Mouse (Mus musculus): Measurements from ENCODE around the gene Tagap.

Tagap gene

GRCm38 (mm10) chr17:7925413-7926160, at the start of gene Tagap:
TSS of gene Tagap (plus strand) at chr17:7926000.
- DNase-seq: no peak

GRCm38 (mm10) chr17:7876541-7876940, 49.3 kb upstream of the Tagap start:
- DNase-seq: no peak

- DNase-seq: no peak
Observed at GRCm38 (mm10) chr17:7877191-7877764, 48.5 kb upstream of the Tagap start.

GRCm38 (mm10) chr17:7877878-7878277, 47.9 kb upstream of the Tagap start:
- no peak for DNase-seq

- no peak for DNase-seq
Observed at GRCm38 (mm10) chr17:7879529-7879928, 46.3 kb upstream of the Tagap start.

GRCm38 (mm10) chr17:7883126-7883525, 42.7 kb upstream of the Tagap start:
- DNase-seq: no peak

- no peak for DNase-seq
Observed at GRCm38 (mm10) chr17:7884606-7885005, 41.2 kb upstream of the Tagap start.

- no peak for DNase-seq
Observed at GRCm38 (mm10) chr17:7887071-7887815, 38.6 kb upstream of the Tagap start.

- no peak for DNase-seq
Observed at GRCm38 (mm10) chr17:7888291-7888690, 37.5 kb upstream of the Tagap start.

- no peak for DNase-seq
Observed at GRCm38 (mm10) chr17:7889026-7889425, 36.8 kb upstream of the Tagap start.

- DNase-seq: no peak
Observed at GRCm38 (mm10) chr17:7892676-7893075, 33.1 kb upstream of the Tagap start.

- no peak for DNase-seq
Observed at GRCm38 (mm10) chr17:7894094-7894493, 31.7 kb upstream of the Tagap start.

GRCm38 (mm10) chr17:7896047-7896635, 29.7 kb upstream of the Tagap start:
- DNase-seq: no peak

GRCm38 (mm10) chr17:7897120-7897519, 28.7 kb upstream of the Tagap start:
- no peak for DNase-seq

- DNase-seq: no peak
Observed at GRCm38 (mm10) chr17:7897756-7898155, 28.0 kb upstream of the Tagap start.

- DNase-seq: no peak
Observed at GRCm38 (mm10) chr17:7899233-7899632, 26.6 kb upstream of the Tagap start.

GRCm38 (mm10) chr17:7899961-7900360, 25.8 kb upstream of the Tagap start:
- DNase-seq: no peak

- no peak for DNase-seq
Observed at GRCm38 (mm10) chr17:7901536-7901935, 24.3 kb upstream of the Tagap start.

- no peak for DNase-seq
Observed at GRCm38 (mm10) chr17:7902362-7902761, 23.4 kb upstream of the Tagap start.

GRCm38 (mm10) chr17:7904992-7905391, 20.8 kb upstream of the Tagap start:
- DNase-seq: no peak

GRCm38 (mm10) chr17:7905936-7906685, 19.7 kb upstream of the Tagap start:
- no peak for DNase-seq

GRCm38 (mm10) chr17:7914596-7915227, 11.1 kb upstream of the Tagap start:
- no peak for DNase-seq

All from cerebellum, adult 18-20 months (tissue).